Mouse (Mus musculus) liver, postnatal 0 days (tissue): ENCODE data around the gene Lmna.

ENCODE experiments used
- CTCF ChIP-seq: sonication (generic); IDR thresholded peaks from 2 replicates; pipeline ENCODE4 v1.5.1; 2016; ENCODE audit warnings: antibody characterized with exemption, low read depth
- EP300 ChIP-seq: IDR thresholded peaks from 2 replicates; pipeline ENCODE4 v1.6.1; 2016; ENCODE audit warnings: antibody characterized with exemption, low read depth, mild to moderate bottlenecking

- no peak for TF ChIP-seq CTCF
- no peak for TF ChIP-seq EP300
Measured at GRCm38 (mm10) chr3:88479163-88479562, 30.6 kb downstream of the Lmna start.
